Mouse (Mus musculus): Measurements from ENCODE around the gene Tspan13. TPM values are rescaled to one million over a fixed set of nuclear protein-coding genes. Genes with fewer than 3 reads are reported as not detected.

Tspan13 gene
- polyA plus RNA-seq, 1 experiment from 2014 or later, result 134 TPM

DNA sequence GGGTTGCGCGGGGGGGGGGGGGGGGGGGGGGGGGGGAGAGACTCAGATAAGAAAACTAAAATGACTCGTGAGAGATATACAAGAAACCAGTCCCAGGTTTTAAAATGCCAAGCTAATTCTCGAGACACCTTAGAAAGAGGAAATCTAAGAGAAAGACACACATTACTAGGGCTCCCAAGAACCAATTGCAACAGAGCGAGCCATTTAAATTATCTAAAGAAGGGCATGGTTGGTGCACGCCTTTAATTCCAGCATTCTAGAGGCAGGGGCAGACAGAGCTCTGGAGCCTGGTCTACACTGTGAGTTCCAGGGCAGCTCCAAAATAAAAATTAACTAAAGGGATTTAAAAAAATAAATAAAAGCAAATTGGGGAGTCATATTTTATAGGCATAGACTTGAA lies 12.6 kb downstream of the Tspan13 start:
- 68% methylated on average over 4 of the region's 6 CpGs for WGBS
- no peak overlapping the region for H3K9ac ChIP-seq
- no peaks in the 10 kb centered on the region for H3K4me1 ChIP-seq
- no peak overlapping the region for H3K4me3 ChIP-seq (replicated peaks)
- H3K27ac ChIP-seq, result no peak overlapping the region
- H3K27me3 ChIP-seq (replicated peaks), result no peaks in the 10 kb centered on the region
- no peak for ATAC-seq (ENCODE audit: insufficient read depth, low FRiP score, low read depth)
- H3K4me2 ChIP-seq, result no peak overlapping the region
- no peaks in the 10 kb centered on the region for H3K9me3 ChIP-seq
- no peaks in the 10 kb centered on the region for H3K36me3 ChIP-seq

DNA sequence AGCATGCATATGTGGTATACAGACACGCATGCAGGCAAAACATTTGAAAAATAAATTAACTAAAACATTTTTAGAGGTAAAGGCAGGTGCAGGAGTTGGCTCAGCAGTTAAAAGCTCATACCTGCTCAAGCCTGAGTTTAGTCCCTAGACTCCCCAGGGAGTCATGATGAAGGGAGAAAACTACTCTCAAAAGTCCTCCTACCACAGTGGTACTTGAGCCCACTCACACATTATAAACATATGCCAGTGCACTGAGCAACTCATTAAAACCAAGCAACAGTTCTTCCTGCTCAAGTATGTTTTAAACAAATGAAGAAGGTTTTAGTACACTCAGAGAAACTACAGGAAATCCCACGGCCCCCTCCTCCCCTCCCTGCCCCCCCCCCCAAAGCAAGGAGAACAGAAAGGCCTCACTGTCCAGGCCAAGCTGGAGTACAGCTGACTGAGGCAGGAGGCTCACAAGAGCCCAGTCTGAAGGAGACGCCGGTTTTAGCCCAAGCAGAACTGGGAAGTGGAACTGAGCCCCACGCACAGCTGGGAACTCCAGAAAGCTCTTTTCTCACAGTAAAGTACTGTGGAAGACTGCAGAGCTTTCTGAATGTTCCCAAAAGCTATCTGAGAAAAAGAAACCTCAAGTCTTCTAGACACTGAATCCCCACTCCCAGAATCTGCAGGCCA lies 13.2 kb downstream of the Tspan13 start:
- no peak; the same call in 1 of the 2 replicates for ATAC-seq (ENCODE audit: insufficient read depth, low FRiP score, low read depth)
- Histone ChIP-seq H3K9ac (no peak overlapping the region), H3K4me3 (replicated peaks) (no peak overlapping the region), H3K9me3 (no peaks in the 10 kb centered on the region), H3K4me1 (no peaks in the 10 kb centered on the region), H3K27me3 (replicated peaks) (no peaks in the 10 kb centered on the region), H3K4me2 (no peak overlapping the region), H3K27ac (no peak overlapping the region), H3K36me3 (no peaks in the 10 kb centered on the region)
- WGBS, result 46% methylated on average over 5 of the region's 5 CpGs

DNA sequence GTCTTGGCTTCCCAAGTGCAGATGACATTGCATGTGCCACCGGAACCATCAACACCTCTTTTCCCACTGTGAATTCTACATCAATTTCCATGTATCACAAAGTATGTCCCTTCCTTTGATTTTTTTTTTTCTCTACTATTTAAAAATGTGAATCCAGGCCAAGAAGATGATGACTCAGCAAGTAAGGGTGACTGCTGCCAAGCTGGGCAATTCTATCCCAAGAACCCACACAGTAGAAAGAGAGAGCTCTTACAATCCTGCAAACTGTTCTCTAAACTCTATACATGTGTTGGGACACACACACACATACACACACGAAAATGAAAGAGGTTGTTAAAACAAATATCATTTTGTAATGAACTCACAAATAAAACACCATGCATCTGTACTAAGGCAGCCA lies 15.1 kb downstream of the Tspan13 start:
- Histone ChIP-seq H3K4me3 (replicated peaks) (no peak overlapping the region), H3K27ac (no peak overlapping the region), H3K9me3 (no peaks in the 10 kb centered on the region), H3K36me3 (no peaks in the 10 kb centered on the region), H3K9ac (no peak overlapping the region), H3K4me1 (no peaks in the 10 kb centered on the region), H3K27me3 (replicated peaks) (no peaks in the 10 kb centered on the region), H3K4me2 (no peak overlapping the region)
- no peak for ATAC-seq (ENCODE audit: insufficient read depth, low FRiP score, low read depth)
- 87% methylated on average over 2 of the region's 2 CpGs for WGBS

DNA sequence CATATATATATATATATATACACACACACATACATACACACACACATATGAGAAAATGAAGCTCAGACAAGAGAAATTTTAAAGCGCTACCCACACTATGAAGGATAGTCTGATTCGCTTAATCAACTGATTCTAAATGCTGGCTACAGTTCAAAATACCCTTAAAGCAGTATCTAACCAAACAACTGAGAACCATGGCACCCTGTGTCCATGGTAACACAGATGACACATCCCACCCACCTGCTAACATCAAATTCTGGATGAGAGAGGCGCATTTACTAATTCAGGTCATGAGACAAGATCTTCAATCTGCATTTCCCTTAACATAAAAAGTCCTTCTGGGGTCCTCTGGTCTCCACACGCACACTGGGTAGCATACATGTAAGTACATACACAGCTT lies 16.2 kb downstream of the Tspan13 start:
- Histone ChIP-seq H3K27me3 (replicated peaks) (no peaks in the 10 kb centered on the region), H3K9me3 (no peaks in the 10 kb centered on the region), H3K4me1 (no peaks in the 10 kb centered on the region), H3K27ac (no peak overlapping the region), H3K4me3 (replicated peaks) (no peak overlapping the region), H3K36me3 (no peaks in the 10 kb centered on the region), H3K4me2 (no peak overlapping the region), H3K9ac (no peak overlapping the region)
- 94% methylated on average over 4 of the region's 4 CpGs for WGBS
- ATAC-seq (ENCODE audit: insufficient read depth, low FRiP score, low read depth), result no peak

DNA sequence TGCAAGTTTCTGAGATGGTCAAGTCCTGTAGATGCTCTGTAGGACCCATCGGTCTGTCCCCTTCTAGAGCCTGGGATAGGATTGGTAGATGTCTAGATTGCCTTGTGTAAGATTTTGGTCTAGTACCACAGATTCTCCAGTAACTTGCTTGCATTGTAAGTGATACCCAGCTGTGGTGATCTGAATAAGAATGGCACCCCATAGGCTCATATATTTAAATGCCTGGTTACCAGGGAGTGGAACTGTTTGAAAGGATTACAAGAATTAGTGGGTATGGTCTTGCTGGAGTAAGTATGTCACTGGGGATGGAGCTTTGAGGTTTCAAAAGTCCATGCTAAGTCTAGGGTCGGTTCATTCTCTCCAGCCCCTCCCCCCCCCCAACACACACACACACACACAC lies 21.6 kb downstream of the Tspan13 start:
- H3K27me3 ChIP-seq (replicated peaks), result no peaks in the 10 kb centered on the region
- no peak overlapping the region for H3K4me2 ChIP-seq
- no peak overlapping the region for H3K9ac ChIP-seq
- H3K36me3 ChIP-seq, result no peaks in the 10 kb centered on the region
- no peaks in the 10 kb centered on the region for H3K9me3 ChIP-seq
- H3K27ac ChIP-seq, result no peak overlapping the region
- 89% methylated on average over 2 of the region's 2 CpGs for WGBS
- no peak overlapping the region for H3K4me3 ChIP-seq (replicated peaks)
- no peaks in the 10 kb centered on the region for H3K4me1 ChIP-seq
- no peak for ATAC-seq (ENCODE audit: insufficient read depth, low FRiP score, low read depth)

DNA sequence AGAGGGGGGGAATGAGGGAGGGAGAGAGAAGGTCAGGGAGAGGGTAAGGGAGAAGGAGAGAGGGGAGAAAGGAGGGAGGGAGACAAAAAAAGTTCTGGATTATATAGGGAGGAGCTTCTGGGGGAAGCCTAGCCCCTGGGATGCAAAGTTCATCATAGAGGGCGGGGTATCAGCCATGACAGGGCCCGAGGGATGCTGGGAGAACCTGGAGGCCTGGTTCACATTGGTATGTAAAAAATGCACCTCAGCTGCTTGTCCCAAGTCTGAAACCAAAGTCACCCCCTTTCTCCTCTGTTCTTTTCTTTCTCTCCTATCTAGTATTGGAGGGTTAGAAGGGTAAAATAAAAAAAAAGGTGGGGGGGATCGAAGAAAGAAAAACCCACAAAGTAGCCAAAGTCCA lies 22.2 kb downstream of the Tspan13 start:
- no peak overlapping the region for H3K4me2 ChIP-seq
- H3K36me3 ChIP-seq, result no peaks in the 10 kb centered on the region
- no peak overlapping the region for H3K4me3 ChIP-seq (replicated peaks)
- H3K9ac ChIP-seq, result no peak overlapping the region
- H3K4me1 ChIP-seq, result no peaks in the 10 kb centered on the region
- no peaks in the 10 kb centered on the region for H3K9me3 ChIP-seq
- H3K27me3 ChIP-seq (replicated peaks), result no peaks in the 10 kb centered on the region
- H3K27ac ChIP-seq, result no peak overlapping the region
- WGBS, result 83% methylated on average over 3 of the region's 3 CpGs
- ATAC-seq (ENCODE audit: insufficient read depth, low FRiP score, low read depth), result no peak

DNA sequence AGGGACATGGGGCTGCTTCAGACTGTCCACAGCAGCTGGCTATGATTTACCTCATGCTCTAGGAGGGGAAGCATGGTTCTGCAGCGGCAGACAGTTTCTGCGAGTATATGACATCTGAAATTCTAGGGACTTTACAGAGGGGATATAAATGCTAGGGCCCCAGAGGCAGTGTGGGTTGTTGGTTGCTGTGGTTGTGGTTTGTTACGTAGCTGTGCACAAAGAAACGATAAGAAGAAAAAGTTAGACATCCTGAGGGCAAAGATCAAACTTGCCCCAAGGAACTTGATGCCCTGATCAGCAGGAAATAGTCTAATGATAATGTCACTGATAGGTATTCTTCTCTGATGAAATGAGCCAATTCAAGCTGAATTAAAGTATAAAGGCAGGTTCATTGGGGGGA lies 22.7 kb downstream of the Tspan13 start:
- Histone ChIP-seq H3K36me3 (no peaks in the 10 kb centered on the region), H3K9me3 (no peaks in the 10 kb centered on the region), H3K27ac (no peak overlapping the region), H3K4me1 (no peaks in the 10 kb centered on the region), H3K4me3 (replicated peaks) (no peak overlapping the region), H3K4me2 (no peak overlapping the region), H3K9ac (no peak overlapping the region), H3K27me3 (replicated peaks) (no peaks in the 10 kb centered on the region)
- ATAC-seq (ENCODE audit: insufficient read depth, low FRiP score, low read depth), result no peak
- 83% methylated on average over 4 of the region's 4 CpGs for WGBS

DNA sequence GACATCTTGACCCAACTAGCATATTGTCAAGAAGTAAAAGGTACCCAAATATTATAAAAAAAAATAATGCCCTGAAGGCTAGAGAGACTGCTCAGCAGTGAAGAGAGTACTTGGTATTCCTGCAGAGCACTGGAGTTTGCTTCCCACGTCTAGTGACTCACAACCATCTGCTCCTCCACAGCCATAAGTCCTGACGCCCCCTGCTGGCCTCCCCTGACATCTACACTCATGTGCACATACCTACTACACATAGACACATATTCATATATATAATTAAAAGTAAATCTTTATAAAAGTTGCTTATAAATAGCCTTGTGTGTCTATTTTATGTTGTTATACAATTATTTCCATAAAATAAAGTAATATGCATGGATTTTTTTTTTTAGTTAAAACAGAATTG lies 24.5 kb downstream of the Tspan13 start:
- H3K4me2 ChIP-seq, result no peak overlapping the region
- no peak overlapping the region for H3K27ac ChIP-seq
- no peaks in the 10 kb centered on the region for H3K27me3 ChIP-seq (replicated peaks)
- H3K9ac ChIP-seq, result no peak overlapping the region
- no peaks in the 10 kb centered on the region for H3K4me1 ChIP-seq
- WGBS, result 78% methylated on average over 2 of the region's 2 CpGs
- H3K9me3 ChIP-seq, result no peaks in the 10 kb centered on the region
- no peaks in the 10 kb centered on the region for H3K36me3 ChIP-seq
- H3K4me3 ChIP-seq (replicated peaks), result no peak overlapping the region
- ATAC-seq (ENCODE audit: insufficient read depth, low FRiP score, low read depth), result no peak

DNA sequence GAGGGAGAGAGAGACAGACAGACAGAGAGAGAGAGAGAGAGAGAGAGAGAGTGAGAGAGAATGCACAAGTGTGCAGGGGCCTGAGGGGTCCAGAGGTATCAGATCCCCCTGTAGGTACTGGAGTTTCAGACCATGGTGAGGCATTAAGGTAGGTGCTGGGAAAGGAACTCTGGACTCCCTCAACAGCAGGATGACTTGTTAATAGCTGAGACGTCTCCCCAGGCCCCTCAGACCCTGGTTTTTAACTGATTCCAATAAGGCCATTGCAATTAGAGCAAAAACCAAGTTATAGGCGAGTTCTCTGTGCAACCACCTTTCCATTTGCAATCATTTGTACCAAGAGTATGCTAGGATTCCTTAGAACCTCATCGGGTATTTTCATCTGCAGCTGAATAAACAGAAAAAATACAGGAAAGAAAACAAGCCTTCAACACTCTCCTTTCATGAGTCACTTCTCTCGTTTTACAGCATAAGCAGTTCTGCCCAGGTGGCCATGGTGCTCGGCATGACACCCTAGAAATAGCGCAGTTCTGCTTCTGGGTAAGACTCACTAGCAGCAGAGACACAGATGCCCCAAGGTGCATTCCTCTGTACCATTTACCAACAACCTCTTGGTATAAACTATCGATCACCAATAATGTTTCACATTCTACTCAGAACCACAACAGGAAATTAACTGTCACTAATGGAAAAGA lies 28.9 kb downstream of the Tspan13 start:
- Histone ChIP-seq H3K4me1 (peaks cover 4% of the 10 kb centered on the region; the same call in 1 of the 2 replicates), H3K9me3 (no peaks in the 10 kb centered on the region), H3K27ac (no peak overlapping the region), H3K27me3 (replicated peaks) (no peaks in the 10 kb centered on the region), H3K4me3 (replicated peaks) (no peak overlapping the region), H3K4me2 (no peak overlapping the region), H3K36me3 (no peaks in the 10 kb centered on the region), H3K9ac (no peak overlapping the region)
- WGBS, result 76% methylated on average over 7 of the region's 7 CpGs
- ATAC-seq (ENCODE audit: insufficient read depth, low FRiP score, low read depth), result no peak

DNA sequence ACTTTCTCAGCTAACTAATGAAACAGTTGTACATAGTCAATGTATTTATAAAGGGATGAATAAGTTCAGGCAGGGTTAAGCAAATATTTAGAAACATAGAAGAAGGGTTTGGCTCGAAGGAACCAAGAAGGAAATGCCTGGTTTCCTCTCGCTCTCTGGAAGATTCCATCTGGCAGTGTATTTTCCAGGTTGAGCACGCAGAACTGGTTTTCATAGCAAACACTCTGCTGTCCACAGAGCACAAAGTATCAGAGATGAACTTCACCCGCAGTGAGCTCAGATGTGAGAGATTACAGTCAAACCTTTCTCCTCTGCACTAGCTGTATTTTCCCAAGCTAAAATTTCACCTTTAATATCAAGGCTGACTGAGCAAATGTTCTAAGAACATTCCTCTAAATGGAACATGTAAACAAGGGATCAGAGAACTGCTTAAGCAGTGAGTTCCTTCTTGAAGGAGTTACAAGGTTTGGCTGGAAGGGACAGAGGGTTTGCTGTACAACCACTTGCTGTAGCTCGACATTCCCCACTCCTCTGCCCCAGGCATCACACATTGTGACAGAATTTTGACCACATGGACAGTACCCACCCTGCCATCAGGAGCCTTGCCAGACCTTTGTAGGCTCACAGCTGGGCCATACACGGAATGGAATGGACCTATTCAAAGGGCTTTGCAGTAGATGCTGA lies 33.8 kb downstream of the Tspan13 start:
- Histone ChIP-seq H3K9me3 (no peaks in the 10 kb centered on the region), H3K36me3 (no peaks in the 10 kb centered on the region), H3K4me3 (replicated peaks) (no peak overlapping the region), H3K9ac (no peak overlapping the region), H3K4me2 (no peak overlapping the region), H3K27me3 (replicated peaks) (no peaks in the 10 kb centered on the region), H3K4me1 (peaks cover 4% of the 10 kb centered on the region; the same call in 1 of the 2 replicates), H3K27ac (peak overlapping the region; percentile 72)
- 23% methylated on average over 6 of the region's 6 CpGs for WGBS
- ATAC-seq (ENCODE audit: insufficient read depth, low FRiP score, low read depth), result peak; percentile 48

DNA sequence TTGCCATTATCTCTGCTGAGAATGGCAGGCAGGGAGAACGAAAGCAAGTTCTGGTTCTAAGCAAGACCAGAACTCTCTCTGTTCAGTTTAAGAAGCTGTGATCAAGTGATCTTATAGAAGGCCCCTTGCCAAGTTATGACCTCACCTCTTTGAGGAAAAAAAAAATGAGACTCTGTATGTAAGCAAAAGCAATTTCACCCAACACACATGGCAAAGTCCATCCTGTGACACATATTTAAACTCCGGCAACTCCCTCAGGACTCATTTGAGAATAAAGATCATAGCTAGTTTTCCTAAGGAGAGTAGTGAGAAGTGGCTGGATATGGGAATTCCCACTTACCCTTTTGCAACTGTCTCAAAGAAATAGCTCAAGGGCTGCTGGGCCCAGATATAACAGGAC lies 34.7 kb downstream of the Tspan13 start:
- ATAC-seq (ENCODE audit: insufficient read depth, low FRiP score, low read depth), result no peak
- Histone ChIP-seq H3K4me2 (no peak overlapping the region), H3K4me3 (replicated peaks) (no peak overlapping the region), H3K9ac (no peak overlapping the region), H3K36me3 (no peaks in the 10 kb centered on the region), H3K4me1 (peaks cover 4% of the 10 kb centered on the region; the same call in 1 of the 2 replicates), H3K27ac (peak overlapping the region; percentile 72), H3K27me3 (replicated peaks) (no peaks in the 10 kb centered on the region), H3K9me3 (no peaks in the 10 kb centered on the region)
- WGBS, result 56% methylated on average over 2 of the region's 2 CpGs

DNA sequence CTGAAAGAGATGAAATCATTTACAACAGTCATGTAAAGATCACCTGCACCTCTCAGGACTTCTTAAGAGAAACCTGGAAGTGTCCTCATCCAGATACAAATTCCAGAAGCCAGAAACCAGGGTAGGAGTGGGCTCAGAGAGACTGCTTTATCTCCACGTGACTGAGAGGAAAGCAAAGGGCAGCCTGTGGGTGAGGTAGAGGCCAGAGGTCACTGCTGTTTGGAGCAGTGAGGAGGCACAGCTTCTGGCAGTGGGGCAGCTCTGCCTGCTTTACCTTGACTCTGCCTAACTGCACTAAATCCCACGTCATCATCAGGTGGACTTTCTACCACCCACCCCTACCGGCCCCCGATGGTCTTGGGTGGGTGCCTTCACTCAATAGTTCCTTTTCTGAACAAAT lies 37.6 kb downstream of the Tspan13 start:
- 69% methylated on average over 4 of the region's 4 CpGs for WGBS
- no peak overlapping the region for H3K4me2 ChIP-seq
- no peak overlapping the region for H3K27ac ChIP-seq
- H3K4me1 ChIP-seq, result peaks cover 4% of the 10 kb centered on the region; the same call in 1 of the 2 replicates
- no peak overlapping the region for H3K9ac ChIP-seq
- H3K36me3 ChIP-seq, result no peaks in the 10 kb centered on the region
- H3K27me3 ChIP-seq (replicated peaks), result no peaks in the 10 kb centered on the region
- H3K9me3 ChIP-seq, result no peaks in the 10 kb centered on the region
- no peak for ATAC-seq (ENCODE audit: insufficient read depth, low FRiP score, low read depth)
- no peak overlapping the region for H3K4me3 ChIP-seq (replicated peaks)
